Mouse (Mus musculus): ENCODE data around the gene Celsr1. TPM values are rescaled to one million over a fixed set of nuclear protein-coding genes. Genes with fewer than 3 reads are reported as not detected.

Celsr1 gene
- total RNA-seq, 2 experiments from 2014 or later: 3.8 to 9.0 TPM

DNA sequence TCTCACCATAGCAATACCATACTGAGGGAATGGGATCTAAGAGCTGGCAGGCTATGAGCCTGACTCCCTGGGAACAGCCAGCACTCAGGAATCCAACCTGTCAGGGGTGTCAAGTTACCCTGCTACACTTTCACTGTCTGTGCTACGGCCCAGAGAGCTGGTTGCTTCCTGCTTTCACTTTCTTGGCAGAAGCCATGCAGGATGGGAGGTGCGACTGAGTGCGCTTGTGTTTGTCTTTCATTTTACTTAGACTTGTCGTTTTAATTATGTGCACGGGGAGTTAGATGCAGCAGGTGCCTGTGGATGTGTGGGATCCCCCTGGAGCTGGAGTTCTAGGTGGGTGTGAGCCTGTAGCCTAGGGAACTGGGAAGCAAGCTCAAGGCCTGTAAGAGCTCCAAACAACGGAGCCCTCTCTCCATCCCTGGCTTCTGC lies 25.9 kb downstream of the Celsr1 start:
- peak; percentile 66 for ATAC-seq (replicated peaks; ENCODE audit: low FRiP score, low TSS enrichment, poor library complexity, severe bottlenecking)

DNA sequence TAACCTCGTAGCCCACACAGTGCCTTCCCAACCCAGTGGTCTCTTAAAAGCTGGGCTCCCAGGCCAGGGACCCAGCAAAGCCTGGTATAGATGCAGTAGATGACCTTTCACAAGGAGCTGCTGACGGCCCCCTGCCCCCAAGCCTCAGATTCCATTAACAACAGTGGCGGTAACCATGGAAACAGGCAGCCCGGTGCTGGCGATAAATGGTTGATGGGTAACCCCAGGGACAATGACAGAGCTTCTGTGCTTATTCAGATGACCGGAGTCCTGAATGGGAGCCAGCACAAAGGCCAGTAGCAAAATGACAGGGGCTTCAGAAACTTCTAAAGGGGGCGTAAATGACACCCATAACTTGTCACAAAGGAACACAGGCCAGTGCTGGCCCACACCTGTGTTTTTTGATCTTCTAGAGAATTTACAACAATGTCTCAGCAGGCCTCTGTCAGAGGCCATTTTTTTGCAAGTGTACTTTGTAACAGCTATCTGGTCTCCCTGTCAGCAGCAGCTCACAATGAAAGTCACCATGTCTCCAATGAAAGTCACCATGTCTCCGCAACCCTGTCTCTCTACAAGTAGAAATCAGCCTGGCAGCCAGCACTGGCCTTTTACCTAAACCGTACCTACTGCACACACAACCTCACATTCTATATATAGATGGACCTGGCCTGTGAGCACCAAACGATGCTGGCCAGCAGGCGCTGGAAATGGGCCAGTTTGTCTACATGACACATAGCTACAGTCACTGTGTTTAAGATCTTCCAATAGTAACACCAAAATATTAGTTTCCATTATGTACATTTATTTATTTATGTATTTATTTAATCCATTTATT lies 27.7 kb downstream of the Celsr1 start:
- ATAC-seq (replicated peaks; ENCODE audit: low FRiP score, low TSS enrichment, poor library complexity, severe bottlenecking): no peak

DNA sequence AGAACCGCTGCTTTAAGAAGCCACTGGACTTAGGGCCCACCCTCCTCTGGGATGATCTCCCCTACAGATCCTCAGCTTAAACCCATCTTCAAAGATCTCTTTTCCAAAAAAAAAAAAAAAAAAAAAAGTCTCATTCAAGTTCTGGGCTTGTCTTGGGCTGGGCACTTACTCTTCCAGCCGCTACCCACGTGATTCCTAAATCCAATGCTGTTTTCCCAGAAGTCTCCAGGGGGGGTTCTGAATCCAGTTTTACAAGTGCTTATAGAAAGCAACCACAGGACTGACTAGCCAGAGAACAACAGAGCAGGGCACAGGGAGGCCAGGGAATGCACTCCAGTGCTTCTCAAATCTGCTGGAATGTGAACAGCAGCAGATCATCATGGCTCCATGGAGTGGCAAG lies 29.5 kb downstream of the Celsr1 start:
- ATAC-seq (replicated peaks; ENCODE audit: low FRiP score, low TSS enrichment, poor library complexity, severe bottlenecking): no peak

DNA sequence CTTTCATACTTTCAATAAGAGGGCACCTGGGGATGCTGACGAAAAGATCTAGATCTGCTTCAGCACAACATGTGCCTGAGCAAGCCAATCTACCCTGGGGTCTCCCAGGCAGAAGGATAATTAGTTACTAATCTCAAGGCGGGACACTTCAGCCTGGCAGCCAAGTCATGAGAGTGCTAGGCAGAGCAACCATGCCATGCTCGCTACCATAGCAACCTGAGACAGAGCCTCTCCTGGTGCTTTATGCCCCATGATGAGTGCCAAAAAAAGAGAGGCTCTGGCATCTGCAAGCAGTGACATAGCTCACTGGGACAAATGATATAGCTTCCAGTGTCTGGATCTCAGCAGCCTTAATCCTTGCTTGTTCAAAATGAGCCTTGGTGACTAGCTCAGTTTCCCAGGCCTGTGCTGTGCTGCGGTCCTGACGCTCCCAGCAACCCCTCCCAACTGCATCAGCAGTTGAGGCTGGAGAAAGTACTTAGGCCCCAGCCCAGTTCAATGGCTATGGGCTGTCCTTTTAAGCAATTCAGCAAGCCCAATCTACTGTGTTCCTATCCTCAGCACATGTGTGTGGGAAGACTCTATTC lies 32.8 kb downstream of the Celsr1 start:
- ATAC-seq (replicated peaks; ENCODE audit: low FRiP score, low TSS enrichment, poor library complexity, severe bottlenecking): no peak

DNA sequence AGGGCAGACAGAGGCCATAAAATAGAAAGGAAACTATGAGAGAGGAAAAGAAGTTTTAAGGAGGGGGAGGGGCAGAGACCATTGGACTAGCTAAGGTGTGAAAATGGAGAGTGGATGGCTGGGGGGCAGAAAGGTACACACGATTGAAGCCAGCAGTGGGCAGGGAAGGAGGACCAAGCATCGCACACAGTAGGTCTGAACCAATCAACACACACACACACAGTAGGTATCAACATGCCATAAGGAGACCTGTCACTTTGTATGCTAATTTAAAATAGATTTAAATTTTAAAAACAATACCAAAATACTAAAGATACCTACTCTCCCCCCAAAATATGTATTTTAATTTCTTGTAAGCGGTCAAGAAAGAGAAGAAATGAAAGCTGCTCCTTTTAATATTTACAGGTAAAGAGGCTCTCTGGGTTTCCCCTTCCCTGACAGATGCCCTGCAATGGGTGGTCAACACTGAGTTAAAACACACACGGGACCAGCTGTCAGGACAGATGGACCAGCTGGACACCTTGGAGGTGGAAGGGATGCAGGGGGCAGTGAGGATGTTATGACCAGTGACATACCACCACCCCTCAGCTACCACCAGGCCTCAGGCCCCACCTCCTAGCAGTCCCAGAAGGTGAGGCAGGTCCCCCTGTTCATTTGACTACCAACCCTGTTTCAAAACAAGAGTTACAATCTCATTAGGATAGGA lies 34.9 kb downstream of the Celsr1 start:
- no peak for ATAC-seq (replicated peaks; ENCODE audit: low FRiP score, low TSS enrichment, poor library complexity, severe bottlenecking)

DNA sequence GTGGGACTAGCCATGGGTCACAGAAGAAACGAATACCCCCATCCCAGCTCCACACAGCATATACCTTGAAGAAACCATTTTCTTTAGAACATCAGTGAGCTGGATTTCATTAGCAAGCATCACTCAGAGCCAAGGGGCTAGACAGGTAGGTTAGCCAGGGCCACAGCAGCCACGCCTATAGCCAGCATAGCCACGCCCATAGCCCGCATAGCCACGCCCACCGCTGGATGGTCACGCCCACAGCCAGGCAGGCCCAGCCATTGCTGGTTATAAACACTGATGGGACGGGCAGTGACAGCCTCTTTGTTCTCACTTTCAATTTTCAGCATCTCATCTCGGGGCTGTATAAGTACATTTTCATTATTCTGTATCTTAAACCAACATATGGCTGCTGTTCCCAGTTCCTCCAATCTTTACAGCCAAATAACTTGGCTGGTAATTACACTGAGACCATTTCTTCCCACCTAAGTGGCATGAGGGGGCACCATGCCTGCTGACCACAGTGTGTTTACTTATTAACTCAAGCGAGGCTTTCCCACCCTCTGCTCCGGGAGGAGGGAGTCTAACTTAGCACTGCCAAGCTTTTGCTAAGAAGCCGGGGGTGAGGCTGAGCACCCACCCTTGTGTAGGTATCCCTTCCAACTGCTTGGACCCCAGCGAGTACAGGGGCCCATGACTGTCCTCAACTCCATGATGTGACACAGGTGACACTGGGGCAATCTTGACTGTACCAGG lies 37.4 kb downstream of the Celsr1 start:
- ATAC-seq (replicated peaks; ENCODE audit: low FRiP score, low TSS enrichment, poor library complexity, severe bottlenecking): peak; percentile 83

DNA sequence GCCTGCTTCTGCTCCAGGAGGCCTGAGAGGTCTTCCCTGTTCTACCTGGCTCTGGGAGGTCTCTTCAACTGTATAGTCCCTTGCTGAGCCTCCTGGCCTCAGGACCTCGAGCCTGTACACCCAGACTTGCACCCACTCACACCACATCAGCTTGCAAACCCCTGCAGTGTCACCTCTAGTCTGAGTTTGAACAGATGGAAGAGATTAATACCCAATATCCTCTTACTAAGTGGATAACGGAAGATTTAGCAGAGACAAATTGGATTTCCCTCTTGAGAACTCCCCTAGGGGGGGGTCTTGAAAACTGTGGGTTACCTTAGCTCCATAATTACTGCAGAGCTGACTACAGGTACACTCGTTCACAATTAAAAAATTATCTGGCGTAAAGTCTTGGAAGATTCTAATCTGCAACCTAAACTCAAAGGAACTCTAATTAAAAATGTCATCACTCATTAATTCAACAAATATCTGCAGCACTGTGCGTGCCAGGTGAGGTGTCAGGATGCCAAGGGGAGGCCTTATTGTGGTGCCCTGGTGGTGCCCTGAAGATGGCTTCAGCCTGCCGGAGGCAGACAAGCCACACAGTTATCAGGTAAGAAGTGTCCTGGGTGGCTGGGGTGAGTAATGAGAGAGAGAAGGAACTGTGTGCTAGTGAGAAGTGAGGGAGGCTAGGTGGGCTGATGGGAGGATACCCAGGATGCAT lies 38.5 kb downstream of the Celsr1 start:
- no peak for ATAC-seq (replicated peaks; ENCODE audit: low FRiP score, low TSS enrichment, poor library complexity, severe bottlenecking)

DNA sequence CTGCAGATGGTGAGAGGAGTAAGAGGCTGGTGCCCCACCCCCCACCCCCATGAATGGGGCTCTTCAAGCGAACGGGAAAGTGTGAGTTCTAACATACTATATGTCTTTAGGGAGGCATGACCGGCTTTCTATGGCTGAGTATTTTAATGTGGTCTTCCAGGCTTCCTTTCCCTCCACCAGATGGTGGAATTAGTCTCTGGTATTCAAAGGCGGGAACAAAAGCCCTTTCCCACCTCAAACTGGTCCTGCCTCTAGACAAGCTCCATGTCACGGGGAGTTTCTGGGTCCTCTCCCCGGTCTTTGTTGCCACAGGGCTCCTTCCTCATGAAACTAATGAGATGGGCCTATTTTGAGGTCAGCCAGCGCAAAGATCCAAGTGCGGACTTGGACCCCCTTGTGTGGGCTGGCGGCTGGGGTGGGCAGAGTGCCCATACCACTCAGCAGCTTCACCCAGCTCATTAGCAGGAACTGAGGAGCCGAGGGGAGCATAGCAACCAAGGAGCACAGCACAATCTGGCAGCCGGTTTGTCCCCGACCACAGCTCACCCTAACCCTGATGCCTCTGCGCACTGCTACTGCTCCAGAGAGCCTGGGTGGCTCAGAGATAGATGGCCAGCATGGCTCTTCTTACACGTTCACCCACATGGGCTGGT lies 39.5 kb downstream of the Celsr1 start:
- no peak for ATAC-seq (replicated peaks; ENCODE audit: low FRiP score, low TSS enrichment, poor library complexity, severe bottlenecking)

DNA sequence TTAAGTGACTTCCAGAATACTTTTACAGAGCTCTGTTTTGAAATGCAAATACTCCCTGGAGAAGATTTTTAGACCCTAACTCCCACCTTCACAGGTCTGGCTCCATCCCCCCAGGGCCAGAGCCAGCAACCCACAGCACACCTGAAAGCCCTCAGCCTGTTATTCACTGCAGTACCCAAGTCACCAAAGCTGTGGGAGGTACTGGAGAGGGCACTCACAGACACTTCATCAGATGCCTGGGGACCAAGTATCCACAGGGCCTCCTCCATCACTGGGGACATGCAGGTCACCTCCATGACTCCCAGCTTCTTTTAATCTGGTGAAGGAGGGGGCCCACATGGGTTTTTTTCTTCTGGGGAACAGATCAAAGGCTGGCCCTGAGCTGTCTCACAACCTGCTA lies 40.2 kb downstream of the Celsr1 start:
- no peak for ATAC-seq (replicated peaks; ENCODE audit: low FRiP score, low TSS enrichment, poor library complexity, severe bottlenecking)

DNA sequence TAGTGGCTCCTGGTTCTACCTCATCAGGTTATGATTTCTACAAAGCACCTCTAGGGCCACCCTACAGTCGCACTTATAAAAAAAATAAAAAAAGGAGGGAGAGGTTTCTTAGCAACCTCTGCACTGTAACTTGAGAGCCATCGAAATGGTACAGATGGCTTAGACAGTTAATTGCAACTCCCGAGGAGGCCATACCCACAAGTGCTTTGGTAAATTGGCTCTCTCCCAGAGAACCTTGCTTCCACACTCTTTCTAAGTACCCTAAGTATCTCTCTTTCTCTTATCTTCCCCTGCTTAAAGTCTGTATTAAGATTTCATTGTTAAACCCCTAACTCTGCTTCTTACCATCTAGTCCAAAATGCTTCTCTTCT lies 41.5 kb downstream of the Celsr1 start:
- peak; percentile 32 for ATAC-seq (replicated peaks; ENCODE audit: low FRiP score, low TSS enrichment, poor library complexity, severe bottlenecking)

DNA sequence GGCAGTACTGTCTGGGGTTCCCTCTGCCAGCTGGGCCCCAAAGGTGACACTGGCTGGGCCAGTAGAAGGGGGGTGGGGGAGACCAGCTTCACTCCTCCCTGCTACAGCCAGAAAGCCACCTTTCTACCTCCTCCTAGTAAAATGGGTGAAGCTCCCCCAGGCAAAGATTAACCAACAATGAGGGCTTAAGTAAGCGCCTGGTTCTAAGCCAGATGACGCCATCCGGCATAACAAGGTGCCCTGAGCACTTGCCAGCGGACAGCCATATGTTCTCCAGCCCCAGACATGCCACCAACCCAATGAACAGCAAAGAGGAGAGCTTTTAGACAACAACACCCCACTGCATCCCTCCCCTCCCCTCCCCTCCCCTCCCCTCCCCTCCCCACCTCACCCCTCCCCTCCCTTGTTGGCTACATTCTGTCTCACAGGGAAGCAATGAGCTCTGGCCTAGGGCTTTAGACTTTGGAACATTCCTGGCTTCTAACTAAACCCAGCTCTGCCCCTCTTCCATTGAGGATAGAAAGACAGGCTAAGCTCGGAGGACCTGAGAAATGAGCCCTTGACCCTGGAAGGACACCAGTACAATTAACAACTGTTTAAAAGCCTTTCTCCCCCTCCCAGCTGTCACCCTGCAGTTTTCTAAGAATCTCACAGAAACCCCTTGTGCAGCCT lies 42.0 kb downstream of the Celsr1 start:
- no peak for ATAC-seq (replicated peaks; ENCODE audit: low FRiP score, low TSS enrichment, poor library complexity, severe bottlenecking)

DNA sequence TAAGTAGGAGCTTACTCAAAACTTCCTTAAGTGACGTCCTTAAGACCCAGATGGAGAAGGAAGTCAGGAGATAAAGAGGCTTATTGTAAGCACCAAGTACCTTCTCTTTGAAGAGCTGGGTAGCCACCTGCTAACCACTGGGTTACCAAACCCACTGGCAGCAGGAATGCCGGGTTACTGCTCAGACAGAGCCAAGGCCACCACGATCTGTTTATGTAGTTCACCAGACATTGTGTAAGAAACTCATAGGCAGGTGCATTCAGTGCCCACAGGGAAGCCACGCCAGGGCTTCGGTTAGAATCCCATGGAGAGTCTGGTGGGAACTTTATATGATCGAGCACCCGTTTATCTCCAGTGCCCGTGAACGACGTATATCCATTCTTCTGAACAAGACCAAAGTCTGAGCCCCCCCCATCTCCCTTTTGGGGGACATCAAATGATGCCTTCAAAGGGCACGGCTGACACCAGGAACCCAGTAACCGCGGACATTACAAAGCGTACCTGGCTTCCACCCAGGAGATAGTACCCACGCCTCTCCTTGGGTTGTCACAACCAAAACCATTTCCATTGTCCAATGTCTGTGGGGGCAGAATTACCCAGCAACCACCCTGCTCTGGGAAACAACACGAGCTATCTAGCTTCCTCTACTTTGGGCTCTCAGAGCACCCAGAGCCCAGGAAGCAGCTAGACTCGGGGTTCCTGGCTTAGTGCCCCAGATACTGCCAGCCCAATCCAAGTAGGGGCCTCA lies 42.7 kb downstream of the Celsr1 start:
- no peak for ATAC-seq (replicated peaks; ENCODE audit: low FRiP score, low TSS enrichment, poor library complexity, severe bottlenecking)

DNA sequence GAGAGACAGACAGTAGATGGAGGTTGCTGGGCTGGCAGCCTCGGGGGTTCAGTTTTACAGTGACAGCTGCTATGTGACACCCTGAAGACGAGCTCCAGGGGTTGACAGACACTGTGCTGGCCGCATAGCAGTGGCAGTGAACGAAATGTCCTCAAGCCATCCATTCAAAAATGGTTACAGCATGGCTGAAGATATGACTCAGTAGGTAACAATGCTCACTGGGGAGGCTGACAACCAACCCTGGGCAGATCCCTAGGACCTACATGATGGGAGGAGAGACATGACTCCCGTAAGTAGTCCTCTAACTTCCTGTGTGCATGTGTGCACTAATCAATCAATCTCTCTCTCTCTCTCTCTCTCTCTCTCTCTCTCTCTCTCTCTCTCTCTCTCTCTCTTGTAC lies 45.7 kb downstream of the Celsr1 start:
- no peak for ATAC-seq (replicated peaks; ENCODE audit: low FRiP score, low TSS enrichment, poor library complexity, severe bottlenecking)

DNA sequence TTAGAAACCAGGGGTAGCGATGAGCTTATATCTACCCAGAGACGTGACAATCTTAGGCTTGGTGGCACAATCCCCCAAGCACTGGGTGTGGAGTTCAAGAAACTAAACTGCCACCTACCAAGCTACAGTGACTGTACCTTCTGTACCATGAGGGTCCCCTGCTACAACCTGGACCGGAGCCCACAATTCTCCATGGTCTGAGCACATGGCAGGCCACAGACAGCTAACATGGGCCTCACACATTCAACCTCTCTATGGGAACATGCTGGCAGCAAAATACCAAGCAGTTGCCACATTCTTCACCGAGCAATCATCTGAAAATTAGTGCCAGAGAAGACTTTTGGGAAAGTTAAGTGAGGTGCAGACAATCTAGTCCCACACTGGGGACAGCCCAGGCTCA lies 47.4 kb downstream of the Celsr1 start:
- ATAC-seq (replicated peaks; ENCODE audit: low FRiP score, low TSS enrichment, poor library complexity, severe bottlenecking): no peak

DNA sequence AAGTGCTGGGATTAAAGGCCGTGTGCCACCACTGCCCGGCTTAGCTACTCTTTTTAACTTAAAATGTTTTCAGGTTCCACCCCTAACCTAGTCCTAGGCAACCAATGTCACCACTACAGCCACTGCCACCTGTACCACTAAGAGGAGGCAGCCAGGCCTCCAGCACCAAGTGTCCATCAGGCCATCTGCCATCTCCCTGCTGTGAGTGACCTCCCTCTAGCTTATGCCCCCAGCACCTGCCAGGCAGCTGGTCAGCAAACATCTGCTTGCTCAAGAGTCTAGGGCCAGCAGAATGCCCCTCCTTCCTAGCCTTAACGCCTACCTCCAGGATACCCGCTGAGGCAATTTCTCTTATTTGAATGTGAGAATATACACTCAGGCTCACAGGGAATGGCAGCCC lies 48.0 kb downstream of the Celsr1 start:
- no peak for ATAC-seq (replicated peaks; ENCODE audit: low FRiP score, low TSS enrichment, poor library complexity, severe bottlenecking)

DNA sequence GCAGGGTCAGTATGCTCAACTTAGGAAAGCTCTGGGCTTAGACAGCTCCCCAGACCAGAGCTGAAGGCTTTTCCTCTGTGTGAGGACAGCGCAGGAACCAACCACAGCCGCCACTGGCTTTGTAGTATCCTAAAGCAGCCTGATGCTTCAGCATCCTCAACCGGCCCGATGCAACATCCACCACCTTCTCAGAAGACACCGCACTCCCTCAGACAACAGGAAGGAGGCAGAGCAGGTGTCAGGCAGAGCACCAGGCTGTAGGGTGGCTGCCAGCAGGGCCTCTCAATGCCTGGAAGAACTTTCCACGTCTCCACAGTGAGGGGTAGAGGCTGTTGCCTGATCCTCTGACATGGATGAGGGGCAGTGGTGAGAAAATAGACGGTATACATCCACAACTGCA lies 50.4 kb downstream of the Celsr1 start:
- 0 out of 2 replicates have a peak, but pooled peaks have one; percentile 10 for ATAC-seq (replicated peaks; ENCODE audit: low FRiP score, low TSS enrichment, poor library complexity, severe bottlenecking)

DNA sequence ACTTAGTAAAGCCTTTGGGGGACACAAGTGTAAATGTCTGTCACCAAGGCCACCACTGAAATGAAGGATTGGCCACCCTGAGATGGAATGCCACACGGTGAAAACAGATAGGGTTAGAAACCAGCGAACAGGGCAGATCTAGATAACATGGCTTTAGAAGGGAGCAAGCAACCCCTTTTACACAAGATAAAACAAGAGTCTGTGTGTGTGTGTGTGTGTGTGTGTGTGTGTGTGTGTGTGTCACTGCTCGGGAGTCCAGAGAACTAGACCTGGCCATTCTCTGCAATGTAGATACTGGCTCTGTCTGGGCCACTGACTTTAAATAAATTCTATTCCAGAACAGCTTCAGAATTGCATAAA lies 51.2 kb downstream of the Celsr1 start:
- ATAC-seq (replicated peaks; ENCODE audit: low FRiP score, low TSS enrichment, poor library complexity, severe bottlenecking): no peak

Measured in megakaryocyte-erythroid progenitor cell, adult 5-6 weeks (primary cell).